Mouse (Mus musculus): Measurements from ENCODE around the gene Gm28042.

- no peak for TF ChIP-seq CTCF (IDR thresholded peaks at IDR 0.05; ENCODE audit: extremely low read depth, insufficient read depth, insufficient read length, insufficient replicate concordance)
- no peak for TF ChIP-seq POLR2A (IDR thresholded peaks at IDR 0.05; ENCODE audit: low read depth, low read length)
Measured at GRCm38 (mm10) chr2:120062248-120062647, 35.0 kb downstream of the Gm28042 start.

All from spleen, adult 2 months (tissue).